Mouse (Mus musculus) ovary, adult 18-20 months (tissue): ENCODE data around the gene Wdr6.
"Not testable (repeated sequence)": the region's sequence is repeated elsewhere in the genome, so short reads cannot be mapped to it uniquely, and the experiment has no call there.

ENCODE experiments used
- DNase-seq: peaks from one replicate; pipeline ENCODE4 v3.0.0; 2022; ENCODE audit warnings: low spot score, mixed read lengths

Gene Wdr6

DNA sequence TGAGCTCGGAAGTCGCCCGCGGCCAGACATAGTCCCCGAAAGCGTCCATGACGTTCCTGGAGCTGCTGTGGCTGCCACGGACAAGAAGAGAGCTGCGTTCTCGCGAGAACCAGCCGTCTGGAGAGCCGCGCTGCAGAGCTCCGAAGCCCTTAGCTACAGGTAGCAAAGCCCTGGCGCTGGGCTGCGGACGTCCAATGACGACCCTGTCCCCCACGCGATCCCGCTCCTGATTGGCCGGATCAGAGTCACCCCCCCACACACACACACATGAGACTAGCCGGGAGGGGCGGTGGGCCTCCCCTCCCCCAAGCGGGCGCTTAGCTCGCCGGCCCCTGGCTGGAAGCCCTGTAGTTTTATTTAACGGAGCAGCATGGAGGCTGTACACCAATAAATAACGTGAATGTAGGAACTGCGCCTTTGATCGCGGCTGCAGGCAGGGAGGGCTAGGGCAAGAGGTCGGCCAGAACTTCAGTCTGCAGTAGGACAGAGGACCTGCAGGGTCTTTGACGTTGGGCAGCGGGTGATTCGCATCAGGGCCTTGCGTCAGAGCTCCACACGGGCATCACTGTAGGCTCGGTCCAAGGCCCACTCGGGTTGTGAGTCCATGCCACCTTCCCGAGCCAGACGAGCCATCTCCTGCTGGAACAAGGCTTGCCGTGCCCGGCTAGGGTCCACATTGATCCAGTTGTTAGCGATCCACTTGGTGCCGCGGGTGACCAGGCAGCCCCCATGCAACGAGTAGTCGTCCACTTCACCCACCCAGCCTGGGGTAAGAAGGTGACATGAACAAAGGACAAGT, at the start of gene Wdr6:
Wdr6 (minus strand) TSS at position 195 of the 799 bp plus-strand sequence.
- peak; percentile 94 for DNase-seq

GRCm38 (mm10) chr9:108628141-108628540, 49.6 kb upstream of the Wdr6 start:
- DNase-seq, result no peak

DNA sequence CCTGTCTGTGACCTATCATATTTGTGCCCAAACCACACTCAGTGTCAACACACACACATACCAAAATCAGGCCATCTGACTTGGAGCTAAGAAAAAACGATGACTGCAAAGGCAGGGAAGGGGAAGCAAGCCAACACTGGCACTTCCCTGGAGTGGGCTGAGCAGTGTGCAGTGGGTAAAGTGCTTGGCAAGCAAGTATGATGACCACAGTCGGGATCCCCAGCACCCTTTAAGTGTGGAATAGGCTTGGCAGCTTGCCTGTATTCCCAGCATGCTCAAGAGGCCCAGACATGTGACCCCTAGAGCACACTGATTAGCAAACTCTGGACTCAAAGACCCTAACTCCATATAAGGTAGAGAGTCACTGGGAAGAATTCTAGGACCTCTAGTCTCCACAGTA, 48.0 kb upstream of the Wdr6 start:
- DNase-seq, result no peak

DNA sequence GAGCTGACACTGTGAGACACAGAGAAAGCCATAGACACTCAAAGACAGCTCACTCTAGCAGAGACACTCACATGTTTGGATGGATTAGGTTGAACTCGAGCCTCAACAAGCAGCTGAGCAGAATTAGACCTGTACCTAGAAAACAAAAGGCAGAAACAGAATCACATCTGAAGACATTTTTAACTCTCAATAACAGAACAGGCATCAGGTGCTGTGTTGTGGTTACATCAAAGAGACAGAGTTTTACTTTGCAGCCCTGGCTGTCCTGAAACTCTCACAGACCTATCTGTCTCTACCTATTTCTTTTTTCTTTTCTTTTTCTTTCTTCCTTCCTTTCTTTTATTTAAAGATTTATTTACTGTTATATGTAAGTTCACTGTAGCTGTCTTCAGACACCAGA, 38.8 kb upstream of the Wdr6 start:
- no peak for DNase-seq

DNA sequence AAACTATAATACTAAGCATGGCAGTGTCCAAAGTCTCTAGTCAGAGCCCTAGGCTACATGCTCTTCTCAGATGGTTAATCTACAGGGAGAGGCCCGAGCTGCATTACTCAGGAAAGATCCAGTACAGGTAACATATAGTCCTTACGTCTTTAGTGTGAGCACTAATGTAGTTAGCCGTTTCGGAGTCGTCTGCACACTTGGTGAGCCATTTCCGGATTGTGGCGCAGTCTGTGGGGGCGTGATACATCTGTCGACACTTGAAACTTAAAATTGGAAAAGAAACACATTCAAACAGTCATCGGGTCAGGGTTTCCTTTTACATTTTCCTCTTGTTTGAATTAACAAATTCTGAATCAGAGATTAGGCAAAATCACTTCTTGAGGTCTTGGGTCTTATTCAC, 32.9 kb upstream of the Wdr6 start:
- DNase-seq, result no peak

- DNase-seq, result no peak
These were observed 30.4 kb upstream of the Wdr6 start for GRCm38 (mm10) chr9:108608889-108609288.

- not testable (repeated sequence) for DNase-seq
These were observed 29.4 kb upstream of the Wdr6 start for GRCm38 (mm10) chr9:108607929-108608328.

- DNase-seq, result no peak
These were observed 23.4 kb upstream of the Wdr6 start for GRCm38 (mm10) chr9:108601986-108602385.

DNA sequence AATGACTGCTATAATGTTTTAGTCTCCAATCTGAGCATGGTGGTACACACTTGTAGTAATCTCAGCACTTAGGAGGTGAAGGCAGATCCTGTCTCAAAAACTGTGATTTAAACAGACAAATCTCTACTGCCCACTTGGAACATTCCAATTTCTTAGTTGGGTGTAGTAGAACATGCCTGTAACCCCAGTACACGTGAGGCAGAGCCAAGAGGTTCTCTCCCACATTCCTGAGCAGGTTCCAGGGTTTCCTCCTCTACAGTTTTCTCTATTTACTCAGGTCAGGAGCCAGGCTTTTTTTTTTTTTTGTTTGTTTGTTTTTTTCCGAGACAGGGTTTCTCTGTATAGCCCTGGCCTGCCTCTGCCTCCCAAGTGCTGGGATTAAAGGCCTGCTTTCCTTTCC, 21.5 kb upstream of the Wdr6 start:
- no peak for DNase-seq

DNA sequence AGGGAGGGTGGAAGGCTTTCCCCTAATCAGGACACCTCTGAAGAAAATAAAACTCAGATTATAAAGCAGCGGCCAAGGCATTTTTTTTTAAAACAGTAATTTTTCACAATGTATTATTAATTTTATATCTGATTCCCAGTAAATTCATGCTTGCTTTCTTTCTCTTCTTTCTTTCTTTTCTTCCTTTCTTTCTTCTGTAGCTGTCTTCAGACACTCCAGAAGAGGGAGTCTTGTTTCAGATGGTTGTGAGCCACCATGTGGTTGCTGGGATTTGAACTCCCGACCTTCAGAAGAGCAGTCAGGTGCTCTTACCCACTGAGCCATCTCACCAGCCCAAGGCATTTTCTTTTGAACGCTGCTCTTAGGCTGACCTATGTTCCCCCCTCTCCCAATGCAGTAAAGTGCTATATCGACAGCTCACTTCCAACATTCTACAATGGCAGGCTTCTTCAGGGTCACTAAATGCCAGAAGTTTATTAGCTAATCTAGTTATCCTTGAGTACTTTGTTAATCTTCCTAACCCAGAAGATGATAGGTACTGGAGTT, 20.6 kb upstream of the Wdr6 start:
- DNase-seq, result no peak

DNA sequence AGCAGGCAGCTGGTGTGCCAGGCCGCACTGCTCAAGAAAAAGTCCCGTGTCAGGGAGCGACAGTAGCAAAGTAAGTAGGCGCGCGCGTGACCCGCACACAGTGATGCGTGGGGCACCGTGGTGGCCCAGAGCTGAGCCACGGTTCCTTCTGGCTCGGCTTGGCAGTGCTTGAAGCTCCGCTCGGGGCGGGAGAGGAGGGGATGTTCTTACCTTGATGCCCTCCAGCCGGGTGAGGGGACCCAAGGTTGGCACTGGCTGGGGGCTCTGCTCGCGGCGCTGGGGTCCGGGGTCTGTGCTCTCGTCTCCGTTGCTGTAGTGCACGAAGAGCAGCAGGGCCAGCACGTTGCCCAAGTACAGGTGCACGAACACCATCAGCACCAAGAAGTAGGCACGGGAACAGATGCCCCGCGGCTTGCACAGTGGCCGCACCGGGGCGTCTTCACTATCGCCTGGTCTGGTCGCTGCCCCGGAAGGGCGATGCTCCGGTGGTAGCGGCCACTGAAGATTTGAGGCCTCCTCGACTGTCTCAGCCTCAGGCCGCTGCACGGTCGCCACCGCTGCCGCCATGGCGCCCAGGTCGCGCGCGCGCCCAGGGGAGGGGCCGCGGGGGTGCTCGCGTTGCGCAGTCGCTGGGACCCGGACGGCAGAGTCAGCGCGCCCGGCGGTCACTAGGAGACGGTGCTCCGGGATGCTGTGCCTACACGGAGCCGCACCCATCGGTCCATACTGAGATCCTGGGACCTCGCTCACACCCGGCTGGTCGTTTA, 18.6 kb upstream of the Wdr6 start, which contains the start of gene P4htm:
P4htm (minus strand) TSS at position 670 of the 767 bp plus-strand sequence.
- DNase-seq, result peak; percentile 31

- no peak for DNase-seq
These were observed 15.8 kb upstream of the Wdr6 start for GRCm38 (mm10) chr9:108594354-108594753.

DNA sequence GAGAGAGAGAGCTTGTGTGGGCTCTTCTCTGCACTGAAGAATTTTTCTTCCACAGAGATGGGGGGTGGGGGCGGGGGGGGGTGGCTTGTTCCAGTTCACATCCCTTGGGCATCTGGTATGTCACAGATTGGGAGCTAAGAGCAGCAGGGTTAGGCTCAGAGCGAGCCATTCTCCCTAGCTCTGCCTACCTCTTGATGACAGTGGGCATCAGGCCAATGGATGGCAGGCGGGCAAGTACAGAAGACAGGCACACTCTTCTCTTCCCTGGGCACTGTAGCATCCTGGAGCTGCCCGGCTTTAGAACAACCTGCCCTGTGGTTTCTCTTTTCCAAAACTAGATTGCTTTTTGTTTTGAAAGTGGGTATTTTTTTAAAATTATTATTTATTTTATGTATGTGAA, 12.9 kb upstream of the Wdr6 start:
- DNase-seq, result no peak

- DNase-seq, result no peak
These were observed 10.7 kb upstream of the Wdr6 start for GRCm38 (mm10) chr9:108589229-108589628.

DNA sequence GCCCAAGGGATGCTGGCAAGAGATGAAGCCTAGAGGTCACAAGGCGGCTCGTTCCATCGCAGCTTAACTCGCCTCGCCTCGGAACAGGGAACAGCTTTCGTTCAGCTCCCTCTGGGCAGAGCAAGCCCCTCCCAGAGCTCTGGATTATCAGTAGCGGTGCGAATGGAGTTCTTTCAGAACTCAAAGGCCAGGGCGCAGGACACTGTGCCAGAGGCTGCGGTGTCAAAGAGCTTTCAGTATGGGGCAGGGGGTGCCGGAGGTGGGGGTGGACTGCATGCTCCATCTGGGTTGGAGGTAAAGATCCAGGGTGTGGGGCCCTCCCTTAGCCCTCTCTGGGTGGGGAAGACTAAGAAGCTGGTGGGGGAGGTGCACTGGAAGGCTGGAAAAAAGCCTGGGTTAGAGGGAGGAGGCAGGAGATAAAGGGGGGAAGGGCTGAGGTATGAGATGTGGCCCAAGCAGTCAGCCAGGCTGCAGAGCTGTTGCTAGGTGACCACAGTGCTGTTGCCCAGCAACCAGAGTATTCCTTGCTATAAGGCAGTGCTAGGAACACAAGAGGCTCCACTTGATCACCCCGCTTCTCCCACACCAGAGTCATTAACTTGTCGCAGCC, 9.1 kb upstream of the Wdr6 start:
- peak; percentile 81 for DNase-seq

GRCm38 (mm10) chr9:108579344-108579690, 778 bp upstream of the Wdr6 start:
- no peak for DNase-seq

DNA sequence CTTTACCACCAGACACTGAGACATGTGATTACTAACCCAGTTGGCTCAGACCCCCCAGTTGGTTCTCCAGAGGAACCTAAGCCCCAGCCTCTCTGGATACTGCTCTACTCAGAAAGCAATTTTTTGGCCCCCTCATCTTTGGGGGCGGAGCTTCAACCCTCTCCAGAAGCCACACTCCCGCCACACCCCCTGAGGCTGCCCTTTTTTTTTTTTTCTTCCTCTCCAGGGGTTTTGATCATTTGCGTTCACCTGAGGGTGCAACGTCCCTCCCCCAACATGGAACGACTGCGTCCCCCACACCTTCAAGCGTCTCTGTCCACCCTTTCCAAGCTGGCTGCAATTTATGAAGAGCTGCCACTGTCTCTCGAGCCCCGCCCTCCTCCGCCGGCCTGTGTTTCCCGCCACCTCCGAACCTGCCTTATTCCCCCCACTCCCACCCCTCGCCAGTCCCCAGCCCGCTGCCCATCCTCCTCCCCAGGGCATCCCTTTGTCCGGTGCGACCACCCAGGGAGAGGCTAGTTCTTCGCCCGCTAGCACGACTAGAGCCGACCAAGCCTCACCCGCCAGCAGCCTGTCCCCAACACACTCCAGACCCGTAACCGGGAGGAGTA, 500 bp downstream of the Wdr6 start:
- no peak for DNase-seq

GRCm38 (mm10) chr9:108577025-108577424, 1.5 kb downstream of the Wdr6 start:
- no peak for DNase-seq

DNA sequence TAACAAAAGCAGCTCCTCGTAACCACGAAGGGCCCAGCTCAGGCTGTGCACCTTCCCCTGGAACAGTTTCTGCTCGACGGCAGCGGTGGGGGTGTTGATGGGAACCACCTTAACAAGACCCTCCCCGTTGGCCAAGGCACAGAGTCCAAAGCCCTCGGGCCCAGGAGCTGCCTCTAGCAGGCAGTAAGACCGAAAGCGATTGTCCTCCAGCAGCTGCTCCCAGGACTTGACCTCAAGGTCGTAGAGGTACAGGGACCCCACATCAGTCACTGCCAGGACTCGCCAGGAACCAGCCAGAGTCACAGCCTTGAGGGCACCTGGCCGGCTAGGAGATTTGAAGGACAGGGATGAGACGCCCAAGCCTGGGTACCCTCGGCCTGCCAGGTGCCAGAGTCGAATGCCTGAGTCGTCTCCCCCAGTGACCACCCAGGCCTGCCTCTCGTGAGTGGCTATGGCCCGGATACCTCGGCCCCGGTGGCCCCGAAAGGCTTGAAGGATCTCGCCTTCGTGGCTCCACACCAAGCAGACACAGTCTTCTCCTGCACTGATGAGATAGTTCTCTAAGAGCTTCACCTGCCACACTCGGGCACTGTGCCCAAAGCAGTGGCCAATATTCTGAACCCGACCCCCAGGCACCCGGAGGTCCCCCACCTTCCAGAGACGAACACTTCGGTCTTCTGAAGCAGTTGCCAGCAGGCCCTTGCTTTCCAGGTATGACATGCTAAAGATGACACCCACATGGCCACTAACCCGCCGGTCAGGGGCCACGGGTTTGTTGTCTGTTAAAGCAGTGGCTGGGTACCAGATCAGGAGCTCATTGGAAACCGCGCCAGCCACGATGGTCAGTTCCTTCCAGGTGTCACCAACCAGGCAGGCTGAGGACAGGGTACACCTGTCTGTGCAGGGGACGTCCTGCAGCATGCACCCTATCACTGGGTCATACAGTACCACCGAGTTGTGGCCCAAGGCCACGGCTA, 2.9 kb downstream of the Wdr6 start:
- DNase-seq, result no peak

- no peak for DNase-seq
These were observed 3.6 kb downstream of the Wdr6 start for GRCm38 (mm10) chr9:108574921-108575320.
